Mouse (Mus musculus): ENCODE data around the gene Kmt2a. TPM values are rescaled to one million over a fixed set of nuclear protein-coding genes. Genes with fewer than 3 reads are reported as not detected.

The Kmt2a gene
- polyA plus RNA-seq, 1 experiment from 2014 or later, result 14.7 TPM

DNA sequence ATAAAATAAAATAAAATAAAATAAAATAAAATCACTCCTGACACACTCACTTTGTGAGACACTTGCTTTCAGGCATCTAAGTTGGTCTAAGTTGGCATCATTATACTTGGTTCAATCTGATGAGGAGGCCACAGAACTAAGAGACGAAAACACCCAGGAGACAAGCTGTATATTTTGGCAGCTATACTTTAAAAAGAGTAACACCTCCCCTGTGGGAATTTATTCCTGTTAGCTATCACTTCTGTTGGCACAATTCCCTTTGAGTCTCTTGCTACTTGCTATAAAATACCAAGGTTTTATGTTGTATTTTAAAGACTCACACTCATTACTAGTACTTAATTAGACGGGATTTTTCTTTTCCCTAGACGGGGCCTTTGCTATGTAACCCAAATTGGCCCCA lies 22.4 kb downstream of the Kmt2a start:
- Histone ChIP-seq H3K27ac (ENCODE audit: low read depth) (no peak overlapping the region), H3K9ac (ENCODE audit: low read length) (no peak overlapping the region), H3K4me1 (replicated peaks; ENCODE audit: control insufficient read depth, insufficient read depth, low read length) (no peaks in the 10 kb centered on the region), H3K36me3 (ENCODE audit: control insufficient read depth, insufficient read depth, low read length) (peaks cover 15% of the 10 kb centered on the region; the same call in 1 of the 2 replicates), H3K9me3 (ENCODE audit: control insufficient read depth, low read length) (no peaks in the 10 kb centered on the region), H3K4me2 (ENCODE audit: low read length) (no peak overlapping the region), H3K27me3 (replicated peaks; ENCODE audit: control insufficient read depth, insufficient read depth, low read length) (no peaks in the 10 kb centered on the region), H3K4me3 (ENCODE audit: low read depth, low read length) (no peak overlapping the region)
- no peak for DNase-seq (ENCODE audit: low spot score)
- ATAC-seq (replicated peaks; ENCODE audit: low FRiP score, low TSS enrichment, low read depth), result no peak
- WGBS, result 98% methylated on average over 3 of the region's 3 CpGs

DNA sequence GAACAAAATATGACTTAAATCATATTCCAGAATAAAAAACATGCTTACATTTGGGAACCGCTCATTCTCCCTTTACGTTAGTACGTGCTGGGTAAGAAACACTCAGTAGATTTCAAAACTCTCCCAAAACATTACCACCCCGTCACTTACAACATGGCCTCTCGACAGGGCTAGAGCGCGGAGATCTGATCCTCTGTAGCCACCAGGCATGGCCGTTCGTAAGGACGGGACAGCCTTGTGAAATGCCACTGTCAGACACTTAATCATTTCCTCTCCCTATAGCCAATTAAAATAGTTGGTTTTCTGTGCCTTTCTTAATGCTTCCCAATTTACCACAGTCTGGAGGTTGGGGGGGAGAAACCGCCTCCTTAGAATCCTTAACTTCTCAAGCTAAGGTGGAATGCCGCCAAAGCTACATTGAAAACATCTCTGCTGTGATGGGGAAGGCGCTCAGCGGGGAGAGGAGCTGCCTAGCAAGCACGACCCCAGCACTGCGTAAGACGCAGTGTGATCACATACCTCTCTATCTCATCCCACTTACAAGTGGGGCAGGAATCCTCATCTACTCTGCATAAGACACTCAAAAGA lies 23.6 kb downstream of the Kmt2a start:
- H3K4me2 ChIP-seq (ENCODE audit: low read length), result no peak overlapping the region
- H3K9me3 ChIP-seq (ENCODE audit: control insufficient read depth, low read length), result no peaks in the 10 kb centered on the region
- H3K36me3 ChIP-seq (ENCODE audit: control insufficient read depth, insufficient read depth, low read length), result peaks cover 22% of the 10 kb centered on the region; the same call in 1 of the 2 replicates
- no peak for DNase-seq (ENCODE audit: low spot score)
- 87% methylated on average over 17 of the region's 17 CpGs for WGBS
- H3K4me1 ChIP-seq (replicated peaks; ENCODE audit: control insufficient read depth, insufficient read depth, low read length), result no peaks in the 10 kb centered on the region
- H3K9ac ChIP-seq (ENCODE audit: low read length), result no peak overlapping the region
- no peak for ATAC-seq (replicated peaks; ENCODE audit: low FRiP score, low TSS enrichment, low read depth)
- H3K27me3 ChIP-seq (replicated peaks; ENCODE audit: control insufficient read depth, insufficient read depth, low read length), result no peaks in the 10 kb centered on the region
- H3K4me3 ChIP-seq (ENCODE audit: low read depth, low read length), result no peak overlapping the region
- H3K27ac ChIP-seq (ENCODE audit: low read depth), result no peak overlapping the region

DNA sequence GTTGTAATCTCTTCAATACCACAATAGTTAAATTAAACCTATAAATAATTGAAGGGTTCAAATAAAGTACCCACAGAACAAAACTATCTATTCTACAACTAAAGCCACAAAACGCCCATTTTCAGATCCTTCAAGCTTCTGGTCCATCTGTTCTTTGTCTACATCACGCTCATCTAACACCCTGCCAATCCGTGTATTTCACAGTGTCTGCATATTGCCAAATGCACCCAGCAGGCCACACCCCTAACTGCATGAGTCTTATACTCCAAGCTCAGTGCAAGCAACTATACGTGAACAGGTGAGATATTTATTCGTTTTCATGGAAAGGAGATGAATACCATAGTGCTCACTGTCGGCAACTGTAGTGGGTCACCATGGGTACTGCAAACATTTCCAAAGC lies 25.9 kb downstream of the Kmt2a start:
- ATAC-seq (replicated peaks; ENCODE audit: low FRiP score, low TSS enrichment, low read depth), result no peak
- DNase-seq (ENCODE audit: low spot score), result no peak
- Histone ChIP-seq H3K27ac (ENCODE audit: low read depth) (no peak overlapping the region), H3K27me3 (replicated peaks; ENCODE audit: control insufficient read depth, insufficient read depth, low read length) (no peaks in the 10 kb centered on the region), H3K9me3 (ENCODE audit: control insufficient read depth, low read length) (no peaks in the 10 kb centered on the region), H3K4me1 (replicated peaks; ENCODE audit: control insufficient read depth, insufficient read depth, low read length) (no peaks in the 10 kb centered on the region), H3K4me3 (ENCODE audit: low read depth, low read length) (no peak overlapping the region), H3K36me3 (ENCODE audit: control insufficient read depth, insufficient read depth, low read length) (peaks cover 31% of the 10 kb centered on the region), H3K9ac (ENCODE audit: low read length) (no peak overlapping the region), H3K4me2 (ENCODE audit: low read length) (no peak overlapping the region)
- WGBS, result 82% methylated on average over 6 of the region's 6 CpGs

DNA sequence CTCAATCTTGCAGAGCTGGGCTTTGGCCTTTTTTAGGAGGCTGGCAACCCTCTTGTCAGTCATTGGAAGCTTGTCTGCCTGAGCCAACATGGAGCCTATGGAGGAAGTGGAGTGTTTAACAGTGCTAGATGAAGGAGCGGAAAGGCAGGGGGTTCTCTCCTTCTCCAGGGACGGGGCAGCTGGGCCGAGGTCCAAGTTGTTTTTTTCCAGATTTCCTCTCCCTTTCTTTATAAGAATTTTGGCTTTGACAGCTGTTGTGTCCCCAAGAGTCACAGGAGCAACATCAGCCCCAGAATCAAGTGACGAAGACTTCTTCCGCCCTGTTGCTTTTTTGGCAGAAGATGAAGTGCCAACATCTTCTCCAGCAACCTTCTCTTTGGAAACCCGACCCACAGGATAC lies 33.6 kb downstream of the Kmt2a start:
- Histone ChIP-seq H3K9ac (ENCODE audit: low read length) (no peak overlapping the region), H3K4me3 (ENCODE audit: low read depth, low read length) (no peak overlapping the region), H3K4me1 (replicated peaks; ENCODE audit: control insufficient read depth, insufficient read depth, low read length) (no peaks in the 10 kb centered on the region), H3K4me2 (ENCODE audit: low read length) (no peak overlapping the region), H3K27ac (ENCODE audit: low read depth) (no peak overlapping the region), H3K9me3 (ENCODE audit: control insufficient read depth, low read length) (no peaks in the 10 kb centered on the region), H3K36me3 (ENCODE audit: control insufficient read depth, insufficient read depth, low read length) (peaks cover 89% of the 10 kb centered on the region), H3K27me3 (replicated peaks; ENCODE audit: control insufficient read depth, insufficient read depth, low read length) (no peaks in the 10 kb centered on the region)
- ATAC-seq (replicated peaks; ENCODE audit: low FRiP score, low TSS enrichment, low read depth) (no peak), DNase-seq (ENCODE audit: low spot score) (no peak)
- 90% methylated on average over 6 of the region's 6 CpGs for WGBS

DNA sequence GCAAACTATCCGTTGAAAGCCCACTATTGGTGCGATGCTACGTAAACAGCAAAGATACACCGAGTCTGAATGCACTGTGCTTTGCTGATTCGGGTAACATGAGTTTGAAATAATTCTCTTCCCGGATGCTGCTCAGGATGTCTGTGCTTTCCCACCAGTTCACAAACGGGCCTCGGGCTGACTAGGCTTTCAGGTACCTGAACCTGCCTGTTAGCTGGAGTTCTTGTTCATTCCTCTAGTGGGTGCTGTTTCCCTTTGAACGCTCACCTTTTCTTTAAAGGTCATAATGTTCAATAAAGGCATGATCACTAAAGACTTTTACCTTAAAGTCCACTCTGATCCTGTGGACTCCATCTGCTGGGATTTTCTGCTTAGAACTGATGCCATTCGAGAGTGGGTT lies 39.9 kb downstream of the Kmt2a start:
- H3K4me1 ChIP-seq (replicated peaks; ENCODE audit: control insufficient read depth, insufficient read depth, low read length), result no peaks in the 10 kb centered on the region
- ATAC-seq (replicated peaks; ENCODE audit: low FRiP score, low TSS enrichment, low read depth) (no peak), DNase-seq (ENCODE audit: low spot score) (no peak)
- peaks cover 91% of the 10 kb centered on the region for H3K36me3 ChIP-seq (ENCODE audit: control insufficient read depth, insufficient read depth, low read length)
- H3K27ac ChIP-seq (ENCODE audit: low read depth), result no peak overlapping the region
- H3K4me3 ChIP-seq (ENCODE audit: low read depth, low read length), result no peak overlapping the region
- no peak overlapping the region for H3K9ac ChIP-seq (ENCODE audit: low read length)
- 89% methylated on average over 10 of the region's 10 CpGs for WGBS
- H3K4me2 ChIP-seq (ENCODE audit: low read length), result no peak overlapping the region
- no peaks in the 10 kb centered on the region for H3K27me3 ChIP-seq (replicated peaks; ENCODE audit: control insufficient read depth, insufficient read depth, low read length)
- no peaks in the 10 kb centered on the region for H3K9me3 ChIP-seq (ENCODE audit: control insufficient read depth, low read length)

DNA sequence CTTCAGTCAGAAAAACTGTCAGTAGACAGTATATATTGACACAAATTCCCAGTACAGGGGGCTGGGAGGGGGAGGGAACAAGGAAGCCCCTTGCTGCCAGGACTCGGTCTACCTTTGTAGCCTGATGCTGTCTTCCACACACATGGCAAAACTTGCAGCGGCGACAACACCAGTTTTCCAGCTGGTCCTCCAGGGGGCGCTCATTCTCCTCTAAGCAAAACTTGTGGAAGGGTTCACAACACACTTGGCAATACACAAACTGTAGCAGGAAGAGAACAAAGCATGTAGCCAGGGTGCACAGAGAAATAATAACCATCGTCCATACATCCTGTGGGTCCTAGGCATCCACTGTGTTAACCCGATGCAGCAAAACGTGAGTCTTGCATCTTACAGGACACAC lies 44.7 kb downstream of the Kmt2a start:
- H3K27me3 ChIP-seq (replicated peaks; ENCODE audit: control insufficient read depth, insufficient read depth, low read length), result no peaks in the 10 kb centered on the region
- WGBS, result 56% methylated on average over 7 of the region's 7 CpGs
- H3K4me1 ChIP-seq (replicated peaks; ENCODE audit: control insufficient read depth, insufficient read depth, low read length), result no peaks in the 10 kb centered on the region
- DNase-seq (ENCODE audit: low spot score), result peak; percentile 89
- no peak for ATAC-seq (replicated peaks; ENCODE audit: low FRiP score, low TSS enrichment, low read depth)
- H3K9me3 ChIP-seq (ENCODE audit: control insufficient read depth, low read length), result no peaks in the 10 kb centered on the region
- H3K4me3 ChIP-seq (ENCODE audit: low read depth, low read length), result no peak overlapping the region
- no peak overlapping the region for H3K27ac ChIP-seq (ENCODE audit: low read depth)
- H3K4me2 ChIP-seq (ENCODE audit: low read length), result no peak overlapping the region
- no peak overlapping the region for H3K9ac ChIP-seq (ENCODE audit: low read length)
- H3K36me3 ChIP-seq (ENCODE audit: control insufficient read depth, insufficient read depth, low read length), result peaks cover 91% of the 10 kb centered on the region

DNA sequence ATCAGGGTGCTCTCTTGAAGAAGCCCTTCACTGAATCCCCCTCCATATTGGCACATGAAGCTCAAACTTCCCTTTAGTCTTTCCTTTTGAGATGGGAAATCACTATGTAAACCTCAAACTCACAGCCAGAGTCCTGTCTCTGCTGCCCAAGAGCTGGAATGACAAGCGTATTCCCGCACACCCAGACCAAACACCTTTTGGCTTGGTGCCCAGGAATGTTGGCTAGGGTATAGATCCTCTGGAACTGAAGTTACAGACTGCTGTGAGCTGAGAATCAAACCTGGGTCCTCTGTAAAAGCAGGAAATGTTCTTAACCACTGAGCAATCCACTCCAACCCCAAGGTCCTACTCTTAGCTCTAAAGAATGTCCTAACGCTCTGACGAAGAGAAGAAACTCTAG lies 48.7 kb downstream of the Kmt2a start:
- ATAC-seq (replicated peaks; ENCODE audit: low FRiP score, low TSS enrichment, low read depth) (no peak), DNase-seq (ENCODE audit: low spot score) (no peak)
- 80% methylated on average over 4 of the region's 4 CpGs for WGBS
- no peak overlapping the region for H3K9ac ChIP-seq (ENCODE audit: low read length)
- H3K4me1 ChIP-seq (replicated peaks; ENCODE audit: control insufficient read depth, insufficient read depth, low read length), result no peaks in the 10 kb centered on the region
- H3K4me3 ChIP-seq (ENCODE audit: low read depth, low read length), result no peak overlapping the region
- H3K36me3 ChIP-seq (ENCODE audit: control insufficient read depth, insufficient read depth, low read length), result peaks cover 92% of the 10 kb centered on the region
- no peaks in the 10 kb centered on the region for H3K9me3 ChIP-seq (ENCODE audit: control insufficient read depth, low read length)
- H3K27ac ChIP-seq (ENCODE audit: low read depth), result no peak overlapping the region
- H3K27me3 ChIP-seq (replicated peaks; ENCODE audit: control insufficient read depth, insufficient read depth, low read length), result no peaks in the 10 kb centered on the region
- H3K4me2 ChIP-seq (ENCODE audit: low read length), result no peak overlapping the region

DNA sequence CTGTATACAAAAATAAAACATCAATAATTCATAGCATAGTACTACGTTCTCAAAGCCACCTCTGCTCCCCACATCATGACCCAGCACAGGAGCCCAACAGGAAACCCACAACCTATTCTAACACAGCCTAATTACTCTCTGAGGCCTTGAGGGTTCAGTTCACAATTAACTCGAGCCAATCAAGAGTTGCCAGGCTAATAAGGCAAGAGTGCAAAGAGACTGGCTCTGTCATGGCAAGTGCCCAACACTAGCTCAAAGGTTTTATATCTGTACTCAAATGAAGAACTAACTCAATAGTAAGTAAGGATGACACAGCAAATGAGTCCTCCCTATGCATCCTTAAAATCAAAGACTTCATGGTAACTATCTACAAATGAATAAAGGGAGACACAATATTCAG lies 50.6 kb downstream of the Kmt2a start:
- ATAC-seq (replicated peaks; ENCODE audit: low FRiP score, low TSS enrichment, low read depth), result no peak
- peaks cover 99% of the 10 kb centered on the region for H3K36me3 ChIP-seq (ENCODE audit: control insufficient read depth, insufficient read depth, low read length)
- H3K9me3 ChIP-seq (ENCODE audit: control insufficient read depth, low read length), result no peaks in the 10 kb centered on the region

DNA sequence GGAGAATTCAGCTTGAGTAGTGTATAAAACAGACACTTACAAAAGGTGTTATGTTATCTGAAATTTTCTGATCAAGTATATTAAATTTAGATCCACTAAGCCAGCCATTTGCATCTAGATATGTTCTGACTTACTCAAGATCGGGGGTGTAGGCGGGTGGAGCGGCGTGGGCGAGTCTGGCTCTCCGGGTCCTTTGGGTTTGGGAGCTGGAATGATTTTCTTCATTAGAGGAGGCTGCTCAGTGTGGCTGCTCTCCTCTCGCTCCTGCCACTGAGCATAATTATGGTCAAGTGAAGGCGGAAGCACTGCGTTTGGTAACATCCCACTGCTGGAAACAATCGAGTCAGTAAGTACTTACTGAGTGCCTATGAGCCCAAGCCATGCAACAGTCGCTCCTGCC lies 52.2 kb downstream of the Kmt2a start:
- H3K4me1 ChIP-seq (replicated peaks; ENCODE audit: control insufficient read depth, insufficient read depth, low read length), result no peaks in the 10 kb centered on the region
- H3K4me2 ChIP-seq (ENCODE audit: low read length), result no peak overlapping the region
- no peak overlapping the region for H3K9ac ChIP-seq (ENCODE audit: low read length)
- H3K9me3 ChIP-seq (ENCODE audit: control insufficient read depth, low read length), result no peaks in the 10 kb centered on the region
- no peak for DNase-seq (ENCODE audit: low spot score)
- H3K36me3 ChIP-seq (ENCODE audit: control insufficient read depth, insufficient read depth, low read length), result peaks cover 99% of the 10 kb centered on the region
- 97% methylated on average over 11 of the region's 11 CpGs for WGBS
- ATAC-seq (replicated peaks; ENCODE audit: low FRiP score, low TSS enrichment, low read depth), result no peak
- no peaks in the 10 kb centered on the region for H3K27me3 ChIP-seq (replicated peaks; ENCODE audit: control insufficient read depth, insufficient read depth, low read length)
- no peak overlapping the region for H3K27ac ChIP-seq (ENCODE audit: low read depth)
- H3K4me3 ChIP-seq (ENCODE audit: low read depth, low read length), result no peak overlapping the region

More for the DNA sequence above, 50.6 kb downstream of the Kmt2a start:
- Histone ChIP-seq H3K4me2 (ENCODE audit: low read length) (no peak overlapping the region), H3K27ac (ENCODE audit: low read depth) (no peak overlapping the region), H3K4me3 (ENCODE audit: low read depth, low read length) (no peak overlapping the region), H3K27me3 (replicated peaks; ENCODE audit: control insufficient read depth, insufficient read depth, low read length) (no peaks in the 10 kb centered on the region), H3K4me1 (replicated peaks; ENCODE audit: control insufficient read depth, insufficient read depth, low read length) (no peaks in the 10 kb centered on the region), H3K9ac (ENCODE audit: low read length) (no peak overlapping the region)
- WGBS, result 86% methylated on average over 2 of the region's 2 CpGs
- DNase-seq (ENCODE audit: low spot score), result no peak

Measured in intestine, embryonic 14.5 days (tissue).